In genomic region chr15:100088021-100088420, GRCm38 (mm10) we compare ENCODE assay signal across 14 mouse cellular contexts. TPM values are rescaled to one million over a fixed set of nuclear protein-coding genes. Genes with fewer than 3 reads are reported as not detected.
DNase-seq lines count a peak whose midpoint lies in the region; ATAC-seq and TF ChIP-seq lines count a peak whose summit lies in the region.
"Had no signal": no experiment of that assay in that cellular context is flagged by ENCODE, and none has a peak within 500 bp of the region (broad histone marks: within the 10 kb centered on the region; RNA-seq: fewer than 3 reads in every experiment).

No protein-coding gene starts in this region.

- no peaks in the 10 kb centered on the region for H3K9me3 ChIP-seq in heart, embryonic 16.5 days (replicated peaks; ENCODE audit: control insufficient read depth, low read length)
- H3K9me3 ChIP-seq in midbrain, postnatal 0 days (ENCODE audit: low read length): no peaks in the 10 kb centered on the region
- no peaks in the 10 kb centered on the region for H3K9me3 ChIP-seq in midbrain, embryonic 14.5 days (ENCODE audit: control insufficient read depth, low read length)
- no peaks in the 10 kb centered on the region for H3K9me3 ChIP-seq in embryonic facial prominence, embryonic 15.5 days (replicated peaks)
- no peaks in the 10 kb centered on the region for H3K9me3 ChIP-seq in stomach, embryonic 16.5 days (replicated peaks; ENCODE audit: control insufficient read depth, low read length)
- H3K9me3 ChIP-seq: neural tube, embryonic 12.5 days had no signal

- peaks cover 25% of the 10 kb centered on the region for H3K4me1 ChIP-seq in heart, embryonic 16.5 days (ENCODE audit: control insufficient read depth, insufficient read depth, low read length)
- H3K4me1 ChIP-seq in midbrain, postnatal 0 days (ENCODE audit: insufficient read depth, low read length): peaks cover 6% of the 10 kb centered on the region; the same call in 1 of the 2 replicates
- H3K4me1 ChIP-seq in midbrain, embryonic 14.5 days (ENCODE audit: control insufficient read depth, insufficient read depth, low read length): peaks cover 25% of the 10 kb centered on the region; the same call in 1 of the 2 replicates
- peaks cover 40% of the 10 kb centered on the region for H3K4me1 ChIP-seq in embryonic facial prominence, embryonic 15.5 days
- H3K4me1 ChIP-seq in stomach, embryonic 16.5 days (ENCODE audit: control insufficient read depth, insufficient read depth, low read length): peaks cover 31% of the 10 kb centered on the region

- H3K36me3 ChIP-seq in heart, embryonic 16.5 days (ENCODE audit: control insufficient read depth, insufficient read depth): no peaks in the 10 kb centered on the region
- no peaks in the 10 kb centered on the region for H3K36me3 ChIP-seq in midbrain, postnatal 0 days (ENCODE audit: insufficient read depth, low read length)
- H3K36me3 ChIP-seq in midbrain, embryonic 14.5 days (ENCODE audit: control insufficient read depth, insufficient read depth, low read length): no peaks in the 10 kb centered on the region
- H3K36me3 ChIP-seq in embryonic facial prominence, embryonic 15.5 days: no peaks in the 10 kb centered on the region
- H3K36me3 ChIP-seq in stomach, embryonic 16.5 days (ENCODE audit: control insufficient read depth, insufficient read depth, low read length): no peaks in the 10 kb centered on the region
- H3K36me3 ChIP-seq: neural tube, embryonic 12.5 days had no signal

- no peak for DNase-seq in heart, postnatal 14 days
- no peak for DNase-seq in midbrain, postnatal 0 days (ENCODE audit: low spot score)
- no peak for DNase-seq in midbrain, embryonic 14.5 days
- DNase-seq in cerebellum, adult 9-10 months: no peak
- DNase-seq in ovary, postnatal 14 days (ENCODE audit: low spot score): no peak
- DNase-seq: cerebellum, postnatal 14 days; gastrocnemius, postnatal 25 days; liver, postnatal 0 days had no signal

- ATAC-seq in heart, embryonic 16.5 days (replicated peaks; ENCODE audit: extremely low read depth, insufficient read depth, low FRiP score): no peak
- no peak for ATAC-seq in midbrain, postnatal 0 days (ENCODE audit: low FRiP score)
- no peak for ATAC-seq in midbrain, embryonic 14.5 days (ENCODE audit: low FRiP score, low TSS enrichment)
- no peak for ATAC-seq in embryonic facial prominence, embryonic 15.5 days (ENCODE audit: insufficient number of reproducible peaks, low FRiP score, low TSS enrichment, low read depth)
- ATAC-seq in stomach, embryonic 16.5 days (ENCODE audit: insufficient read depth, low FRiP score): peak; percentile 70; the same call in 1 of the 2 replicates
- ATAC-seq: liver, postnatal 0 days had no signal

- H3K9ac ChIP-seq in heart, embryonic 16.5 days (ENCODE audit: low read length): no peak overlapping the region
- no peak overlapping the region for H3K9ac ChIP-seq in midbrain, postnatal 0 days (replicated peaks; ENCODE audit: low read length, poor library complexity, severe bottlenecking)
- no peak overlapping the region for H3K9ac ChIP-seq in midbrain, embryonic 14.5 days (replicated peaks; ENCODE audit: low read length)
- H3K9ac ChIP-seq in embryonic facial prominence, embryonic 15.5 days: no peak overlapping the region
- no peak overlapping the region; the same call in 1 of the 2 replicates for H3K9ac ChIP-seq in stomach, embryonic 16.5 days (ENCODE audit: low read length)
- H3K9ac ChIP-seq: liver, postnatal 0 days; neural tube, embryonic 12.5 days had no signal

- 0 out of 2 replicates have a peak overlapping the region, but pooled peaks have one; percentile 25 for H3K27ac ChIP-seq in heart, embryonic 16.5 days (ENCODE audit: low read length)
- 0 out of 2 replicates have a peak overlapping the region, but pooled peaks have one; percentile 26 for H3K27ac ChIP-seq in midbrain, postnatal 0 days (ENCODE audit: low read depth, low read length)
- no peak overlapping the region for H3K27ac ChIP-seq in midbrain, embryonic 14.5 days (replicated peaks; ENCODE audit: low read depth, low read length)
- H3K27ac ChIP-seq in embryonic facial prominence, embryonic 15.5 days (replicated peaks): peak overlapping the region; percentile 58
- peak overlapping the region; percentile 80 for H3K27ac ChIP-seq in stomach, embryonic 16.5 days (ENCODE audit: low read length)
- H3K27ac ChIP-seq: neural tube, embryonic 12.5 days had no signal

- TF ChIP-seq CTCF in midbrain, postnatal 0 days (IDR thresholded peaks at IDR 0.05): no peak

- intact Hi-C loops in heart, postnatal 14 days (cut with DNase I): no loop called here

- WGBS in heart, embryonic 16.5 days: 86% methylated on average over 7 of the region's 7 CpGs
- 82% methylated on average over 7 of the region's 7 CpGs for WGBS in midbrain, postnatal 0 days
- WGBS in midbrain, embryonic 14.5 days: 89% methylated on average over 7 of the region's 7 CpGs
- 67% methylated on average over 7 of the region's 7 CpGs for WGBS in embryonic facial prominence, embryonic 15.5 days
- 71% methylated on average over 7 of the region's 7 CpGs for WGBS in stomach, embryonic 16.5 days

- no peak overlapping the region for H3K4me3 ChIP-seq in heart, embryonic 16.5 days (ENCODE audit: low read length)
- no peak overlapping the region for H3K4me3 ChIP-seq in midbrain, postnatal 0 days (ENCODE audit: low read depth, low read length)
- H3K4me3 ChIP-seq in midbrain, embryonic 14.5 days (replicated peaks; ENCODE audit: low read depth, low read length): no peak overlapping the region
- H3K4me3 ChIP-seq in embryonic facial prominence, embryonic 15.5 days (replicated peaks): no peak overlapping the region
- H3K4me3 ChIP-seq in stomach, embryonic 16.5 days (replicated peaks; ENCODE audit: low read length): no peak overlapping the region
- H3K4me3 ChIP-seq: neural tube, embryonic 12.5 days had no signal

- H3K27me3 ChIP-seq in heart, embryonic 16.5 days (ENCODE audit: control insufficient read depth, insufficient read depth, low read length): no peaks in the 10 kb centered on the region
- H3K27me3 ChIP-seq in midbrain, postnatal 0 days (ENCODE audit: insufficient read depth, low read length): no peaks in the 10 kb centered on the region
- no peaks in the 10 kb centered on the region for H3K27me3 ChIP-seq in midbrain, embryonic 14.5 days (ENCODE audit: control insufficient read depth, insufficient read depth, low read length)
- no peaks in the 10 kb centered on the region for H3K27me3 ChIP-seq in embryonic facial prominence, embryonic 15.5 days
- no peaks in the 10 kb centered on the region for H3K27me3 ChIP-seq in stomach, embryonic 16.5 days (ENCODE audit: control insufficient read depth, insufficient read depth, low read length)
- H3K27me3 ChIP-seq: CH12.LX; neural tube, embryonic 12.5 days had no signal

- no peak overlapping the region for H3K4me2 ChIP-seq in heart, embryonic 16.5 days (ENCODE audit: low read depth, low read length)
- H3K4me2 ChIP-seq in midbrain, postnatal 0 days (ENCODE audit: low read depth, low read length, poor library complexity, severe bottlenecking): no peak overlapping the region
- H3K4me2 ChIP-seq in midbrain, embryonic 14.5 days (ENCODE audit: low read length): no peak overlapping the region
- no peak overlapping the region for H3K4me2 ChIP-seq in embryonic facial prominence, embryonic 15.5 days (replicated peaks)
- H3K4me2 ChIP-seq in stomach, embryonic 16.5 days (ENCODE audit: low read depth, low read length): no peak overlapping the region
- H3K4me2 ChIP-seq: midbrain, embryonic 11.5 days; neural tube, embryonic 12.5 days had no signal

RNA-seq across cellular contexts. Expression of gene Dip2b, which starts 49.6 kb away (rescaled TPM):
- polyA plus RNA-seq in heart, embryonic 16.5 days (2015; fragmentation: Nextera tagmentation; extraction: Ambion mirVana): 14.0 and 14.1 TPM in 2 replicates
- total RNA-seq in heart, postnatal 14 days (2021): 10 to 100 TPM; 26.0 to 27.6 TPM
- 44.1 and 44.8 TPM in 2 replicates for total RNA-seq in midbrain, postnatal 0 days (2014; rRNA removed)
- 8.0 and 10.5 TPM in 2 replicates for polyA plus RNA-seq in midbrain, postnatal 0 days (2015; fragmentation: Nextera tagmentation; extraction: Ambion mirVana)
- polyA plus RNA-seq in midbrain, embryonic 14.5 days (2014; fragmentation: Nextera tagmentation; extraction: Ambion mirVana): 30.1 and 31.1 TPM in 2 replicates
- polyA plus RNA-seq in embryonic facial prominence, embryonic 15.5 days (2015; fragmentation: Nextera tagmentation; extraction: Ambion mirVana): 11.2 and 11.5 TPM in 2 replicates
- polyA plus RNA-seq in stomach, embryonic 16.5 days (2015; fragmentation: Nextera tagmentation; extraction: Ambion mirVana): 9.7 and 10.4 TPM in 2 replicates
